Mouse (Mus musculus) heart, embryonic 13.5 days (tissue): ENCODE data around the gene Snapc3. TPM values are rescaled to one million over a fixed set of nuclear protein-coding genes. Genes with fewer than 3 reads are reported as not detected.
"Not testable (repeated sequence)": the region's sequence is repeated elsewhere in the genome, so short reads cannot be mapped to it uniquely, and the experiment has no call there.

Source experiments
- ATAC-seq: fragments of 200-750 bp; cut with Nextera tagmentation; 2 replicates; pipeline ENCODE4 v1.8.0; 2017; ENCODE audit warnings: moderate TSS enrichment; ENCODE audit not compliant: insufficient number of reproducible peaks, low FRiP score, low TSS enrichment; ENCODE audit errors: extremely low read depth
- H3K27ac ChIP-seq: fragments of 300-500 bp; sonication (generic); replicated peaks from 2 replicates; pipeline ENCODE4 v1.5.1; 2015; ENCODE audit warnings: moderate library complexity, mild to moderate bottlenecking, inconsistent platforms
- H3K27me3 ChIP-seq: fragments of 300-500 bp; sonication (generic); replicated peaks from 2 replicates; pipeline ENCODE4 v1.6.1; 2015; ENCODE audit warnings: mild to moderate bottlenecking, inconsistent platforms
- H3K36me3 ChIP-seq: fragments of 300-500 bp; sonication (generic); 2 replicates; pipeline ENCODE4 v1.6.1; 2015; ENCODE audit warnings: mild to moderate bottlenecking, inconsistent platforms
- H3K4me1 ChIP-seq: fragments of 300-500 bp; sonication (generic); 2 replicates; pipeline ENCODE4 v1.6.1; 2015; ENCODE audit warnings: inconsistent platforms
- H3K4me2 ChIP-seq: fragments of 300-500 bp; sonication (generic); 2 replicates; pipeline ENCODE4 v1.6.1; 2015; ENCODE audit warnings: inconsistent platforms, mild to moderate bottlenecking, moderate library complexity
- H3K4me3 ChIP-seq: fragments of 300-500 bp; sonication (generic); 2 replicates; pipeline ENCODE4 v1.5.1; 2015; ENCODE audit warnings: moderate library complexity, mild to moderate bottlenecking, inconsistent platforms
- H3K9ac ChIP-seq: fragments of 300-500 bp; sonication (generic); 2 replicates; pipeline ENCODE4 v1.6.1; 2015; ENCODE audit warnings: inconsistent platforms, mild to moderate bottlenecking, moderate library complexity
- H3K9me3 ChIP-seq: fragments of 300-500 bp; sonication (generic); 2 replicates; pipeline ENCODE4 v1.6.1; 2016; ENCODE audit warnings: inconsistent platforms
- WGBS: fragments of 180-500 bp; shearing (Covaris S2); methylation state at CpG from one replicate; pipeline ENCODE4 v1.1.7; 2015; ENCODE audit warnings: mixed read lengths; 5-methylcytosine and 5-hydroxymethylcytosine counted together
- polyA plus RNA-seq: library from polyadenylated mRNA; unstranded; fragments of >200 nt; fragmentation: Nextera tagmentation; extraction: Ambion mirVana; gene quantifications from 2 replicates; pipeline ENCODE4 v1.2.1, GENCODE M21; 2015

The Snapc3 gene
- polyA plus RNA-seq, 1 experiment from 2014 or later = 27.1 TPM

DNA sequence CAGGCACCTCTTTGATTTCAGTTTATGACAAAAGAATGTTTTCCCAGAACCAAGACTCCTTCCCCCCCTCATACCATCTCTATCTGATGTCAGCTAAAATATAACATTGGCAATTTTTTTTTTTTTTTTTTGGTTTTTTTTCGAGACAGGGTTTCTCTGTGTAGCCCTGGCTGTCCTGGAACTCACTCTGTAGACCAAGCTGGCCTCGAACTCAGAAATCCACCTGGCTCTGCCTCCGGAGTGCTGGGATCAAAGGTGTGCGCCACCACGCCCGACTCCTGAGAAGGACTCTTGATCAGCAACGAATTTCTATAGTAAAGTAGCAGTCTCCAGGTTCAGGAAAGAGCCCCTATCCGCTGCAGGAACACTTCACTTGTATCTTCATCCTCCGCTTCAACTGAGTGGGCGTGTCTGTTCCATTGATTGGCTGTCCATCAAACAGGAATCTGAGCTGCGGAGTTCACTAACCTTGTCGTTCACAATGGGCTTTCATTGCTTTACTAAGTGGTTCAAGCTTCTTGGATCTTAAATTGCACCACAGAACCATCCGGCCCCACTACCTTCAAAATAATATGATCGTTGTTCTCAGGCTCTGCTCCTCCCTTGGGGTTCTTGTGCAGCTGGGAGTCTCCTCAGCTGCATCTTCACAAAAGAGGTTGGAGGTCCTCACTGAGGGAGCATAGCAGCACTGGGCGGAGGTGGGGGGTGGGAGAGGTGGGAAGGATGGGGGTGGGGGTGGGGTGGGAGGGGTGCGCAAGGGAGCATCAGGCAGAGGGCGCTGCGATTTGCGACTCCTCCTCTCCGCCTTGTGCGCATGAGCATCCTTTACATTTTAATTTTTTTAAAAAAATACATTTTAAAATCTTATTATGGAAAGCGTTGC is 82.9 kb downstream of the Snapc3 start:
- Histone ChIP-seq H3K4me1 (peaks cover 6% of the 10 kb centered on the region), H3K27me3 (no peaks in the 10 kb centered on the region), H3K4me3 (peak overlapping the region; percentile 42), H3K9ac (peak overlapping the region; percentile 33; the same call in 1 of the 2 replicates), H3K4me2 (peak overlapping the region; percentile 70), H3K9me3 (no peaks in the 10 kb centered on the region), H3K27ac (no peak overlapping the region), H3K36me3 (no peaks in the 10 kb centered on the region)
- 11% methylated on average over 22 of the region's 22 CpGs for WGBS
- no peak for ATAC-seq

DNA sequence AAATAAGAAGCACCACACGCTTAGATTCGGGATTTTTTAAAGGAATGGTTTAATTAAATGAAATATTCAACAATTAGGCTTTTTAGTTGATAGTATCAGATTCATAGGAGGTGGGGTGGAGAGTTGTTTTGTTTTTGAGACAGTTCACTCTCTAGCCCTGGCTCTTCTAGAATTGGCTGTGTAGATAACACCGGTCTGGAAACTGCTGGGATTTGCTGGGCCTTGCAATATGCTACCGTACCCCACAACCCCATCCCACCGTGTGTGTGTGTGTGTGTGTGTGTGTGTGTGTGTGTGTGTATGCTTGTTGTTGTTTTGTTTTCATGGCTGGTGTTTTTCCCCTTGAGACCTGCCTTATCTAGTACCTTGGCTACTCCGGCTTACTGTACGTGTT is 83.5 kb downstream of the Snapc3 start:
- no peak for ATAC-seq
- 31% methylated on average over 7 of the region's 7 CpGs for WGBS
- Histone ChIP-seq H3K27me3 (no peaks in the 10 kb centered on the region), H3K4me2 (peak overlapping the region; percentile 70), H3K4me1 (peaks cover 6% of the 10 kb centered on the region), H3K4me3 (peak overlapping the region; percentile 42), H3K9me3 (no peaks in the 10 kb centered on the region), H3K9ac (no peak overlapping the region), H3K36me3 (no peaks in the 10 kb centered on the region), H3K27ac (no peak overlapping the region)

DNA sequence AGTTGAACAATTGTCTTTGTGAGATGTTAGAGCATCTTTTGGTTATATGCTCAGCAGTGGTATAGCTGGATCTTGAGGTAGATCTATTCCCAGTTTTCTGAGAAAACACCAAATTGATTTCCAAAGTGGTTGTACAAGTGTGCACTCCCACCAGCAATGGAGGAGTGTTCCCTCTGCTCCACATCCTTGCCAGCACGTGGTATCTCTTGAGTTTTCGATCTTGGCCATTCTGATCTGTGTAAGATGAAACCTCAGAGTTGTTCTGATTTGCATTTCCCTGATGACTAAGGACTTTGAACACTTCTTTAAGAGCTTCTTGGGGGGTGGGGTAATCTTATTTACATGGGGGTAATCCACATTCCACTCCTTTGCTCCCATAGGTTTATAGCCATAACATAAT is 92.1 kb downstream of the Snapc3 start:
- Histone ChIP-seq H3K36me3 (no peaks in the 10 kb centered on the region), H3K27me3 (no peaks in the 10 kb centered on the region), H3K9ac (no peak overlapping the region), H3K9me3 (no peaks in the 10 kb centered on the region), H3K27ac (no peak overlapping the region), H3K4me1 (no peaks in the 10 kb centered on the region), H3K4me3 (no peak overlapping the region), H3K4me2 (no peak overlapping the region)
- WGBS = 45% methylated on average over 2 of the region's 2 CpGs
- no peak for ATAC-seq

DNA sequence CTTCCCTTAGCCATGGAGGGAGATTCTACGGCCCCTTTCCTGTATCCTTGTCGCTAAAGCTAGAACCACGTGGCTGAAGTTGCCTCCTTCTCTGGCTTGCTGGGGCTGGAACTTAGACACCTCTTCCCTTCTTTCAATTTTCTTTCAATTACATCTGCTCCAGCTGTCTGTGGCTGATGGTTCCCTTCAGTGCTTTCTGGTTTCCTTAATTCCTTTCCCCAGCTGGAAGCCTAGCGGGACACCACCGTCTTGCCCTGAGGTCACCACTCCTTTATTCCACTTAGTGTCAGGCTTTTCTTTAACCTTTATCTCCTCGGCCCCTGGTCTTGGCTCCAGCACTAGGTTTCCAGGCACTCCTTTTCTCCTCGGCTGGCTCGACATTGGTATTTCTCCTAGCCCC is 93.6 kb downstream of the Snapc3 start:
- Histone ChIP-seq H3K9me3 (no peaks in the 10 kb centered on the region), H3K9ac (no peak overlapping the region), H3K4me1 (no peaks in the 10 kb centered on the region), H3K36me3 (no peaks in the 10 kb centered on the region), H3K4me3 (no peak overlapping the region), H3K27ac (no peak overlapping the region), H3K27me3 (no peaks in the 10 kb centered on the region), H3K4me2 (no peak overlapping the region)
- WGBS = 54% methylated on average over 8 of the region's 8 CpGs
- no peak for ATAC-seq

DNA sequence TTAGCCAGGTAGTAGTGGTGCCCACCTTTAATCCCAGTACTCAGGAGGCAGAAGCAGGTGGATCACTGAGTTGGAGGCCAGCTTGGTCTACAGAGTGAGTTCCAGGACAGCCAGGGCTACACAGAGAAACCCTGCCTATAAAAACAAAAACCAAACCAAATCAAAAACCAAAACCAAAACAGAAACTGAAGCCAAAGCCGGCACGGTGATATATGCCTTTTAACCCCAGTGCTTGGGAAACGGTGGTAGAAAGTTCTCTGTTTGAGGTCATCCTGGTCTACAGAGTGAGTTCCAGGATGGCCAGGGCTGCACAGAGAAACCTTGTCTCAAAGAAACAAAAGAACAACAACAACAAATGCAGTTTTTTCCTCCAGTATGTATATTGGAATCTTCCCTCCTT is 94.7 kb downstream of the Snapc3 start:
- H3K4me1 ChIP-seq = no peaks in the 10 kb centered on the region
- 75% methylated on average over 3 of the region's 3 CpGs for WGBS
- ATAC-seq = no peak

GRCm38 (mm10) chr4:83512644-83513043 is 95.1 kb downstream of the Snapc3 start:
- Histone ChIP-seq H3K9me3 (no peaks in the 10 kb centered on the region), H3K36me3 (no peaks in the 10 kb centered on the region), H3K9ac (no peak overlapping the region), H3K4me3 (no peak overlapping the region), H3K4me1 (no peaks in the 10 kb centered on the region), H3K27ac (no peak overlapping the region), H3K27me3 (no peaks in the 10 kb centered on the region), H3K4me2 (no peak overlapping the region)
- ATAC-seq = no peak
- 29% methylated on average over 2 of the region's 2 CpGs for WGBS

More for the DNA sequence above, 94.7 kb downstream of the Snapc3 start:
- Histone ChIP-seq H3K27me3 (no peaks in the 10 kb centered on the region), H3K36me3 (no peaks in the 10 kb centered on the region), H3K27ac (no peak overlapping the region), H3K9ac (no peak overlapping the region), H3K4me3 (no peak overlapping the region), H3K4me2 (no peak overlapping the region), H3K9me3 (no peaks in the 10 kb centered on the region)

DNA sequence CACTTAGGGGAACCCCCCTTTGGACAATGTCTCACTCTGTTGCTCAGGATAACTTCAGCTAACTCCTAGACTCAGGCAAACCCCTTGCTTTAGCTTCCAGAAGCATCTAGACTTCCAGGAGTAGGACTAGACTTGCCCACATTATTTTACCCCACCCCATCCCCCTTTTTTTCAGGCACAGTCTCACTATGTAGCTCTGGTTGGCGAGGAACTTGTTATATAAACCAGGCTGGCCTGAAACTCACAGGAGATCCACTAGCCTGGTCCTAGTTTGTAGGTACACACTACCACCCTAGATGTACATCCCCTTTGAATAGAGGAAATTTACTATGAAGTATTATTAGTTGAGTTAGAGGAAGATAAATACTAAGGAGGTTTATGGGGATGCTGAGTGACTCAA is 96.7 kb downstream of the Snapc3 start:
- ATAC-seq = no peak
- no peaks in the 10 kb centered on the region for H3K36me3 ChIP-seq
- H3K4me3 ChIP-seq = no peak overlapping the region
- no peaks in the 10 kb centered on the region for H3K4me1 ChIP-seq
- no peaks in the 10 kb centered on the region for H3K27me3 ChIP-seq
- WGBS = 79% methylated on average over 1 of the region's 1 CpGs
- no peak overlapping the region for H3K9ac ChIP-seq
- no peak overlapping the region for H3K27ac ChIP-seq
- no peak overlapping the region for H3K4me2 ChIP-seq
- H3K9me3 ChIP-seq = no peaks in the 10 kb centered on the region

- no peak overlapping the region for H3K9ac ChIP-seq
- WGBS = 75% methylated on average over 10 of the region's 10 CpGs
- no peak overlapping the region for H3K4me3 ChIP-seq
- no peak for ATAC-seq
- no peaks in the 10 kb centered on the region for H3K36me3 ChIP-seq
- H3K4me2 ChIP-seq = no peak overlapping the region
- no peaks in the 10 kb centered on the region for H3K4me1 ChIP-seq
- no peaks in the 10 kb centered on the region for H3K9me3 ChIP-seq
- no peak overlapping the region for H3K27ac ChIP-seq
- H3K27me3 ChIP-seq = no peaks in the 10 kb centered on the region
Observed at GRCm38 (mm10) chr4:83514976-83515669, 97.6 kb downstream of the Snapc3 start.

- not testable (repeated sequence) for H3K27ac ChIP-seq, H3K4me3 ChIP-seq, H3K36me3 ChIP-seq, H3K9ac ChIP-seq, H3K4me2 ChIP-seq, ATAC-seq, H3K4me1 ChIP-seq, H3K27me3 ChIP-seq, H3K9me3 ChIP-seq
- 83% methylated on average over 5 of the region's 6 CpGs for WGBS
Observed at GRCm38 (mm10) chr4:83516144-83516543, 98.6 kb downstream of the Snapc3 start.
